Mouse (Mus musculus): ENCODE measurements around the gene Tsnaxip1.

Gene Tsnaxip1

DNA sequence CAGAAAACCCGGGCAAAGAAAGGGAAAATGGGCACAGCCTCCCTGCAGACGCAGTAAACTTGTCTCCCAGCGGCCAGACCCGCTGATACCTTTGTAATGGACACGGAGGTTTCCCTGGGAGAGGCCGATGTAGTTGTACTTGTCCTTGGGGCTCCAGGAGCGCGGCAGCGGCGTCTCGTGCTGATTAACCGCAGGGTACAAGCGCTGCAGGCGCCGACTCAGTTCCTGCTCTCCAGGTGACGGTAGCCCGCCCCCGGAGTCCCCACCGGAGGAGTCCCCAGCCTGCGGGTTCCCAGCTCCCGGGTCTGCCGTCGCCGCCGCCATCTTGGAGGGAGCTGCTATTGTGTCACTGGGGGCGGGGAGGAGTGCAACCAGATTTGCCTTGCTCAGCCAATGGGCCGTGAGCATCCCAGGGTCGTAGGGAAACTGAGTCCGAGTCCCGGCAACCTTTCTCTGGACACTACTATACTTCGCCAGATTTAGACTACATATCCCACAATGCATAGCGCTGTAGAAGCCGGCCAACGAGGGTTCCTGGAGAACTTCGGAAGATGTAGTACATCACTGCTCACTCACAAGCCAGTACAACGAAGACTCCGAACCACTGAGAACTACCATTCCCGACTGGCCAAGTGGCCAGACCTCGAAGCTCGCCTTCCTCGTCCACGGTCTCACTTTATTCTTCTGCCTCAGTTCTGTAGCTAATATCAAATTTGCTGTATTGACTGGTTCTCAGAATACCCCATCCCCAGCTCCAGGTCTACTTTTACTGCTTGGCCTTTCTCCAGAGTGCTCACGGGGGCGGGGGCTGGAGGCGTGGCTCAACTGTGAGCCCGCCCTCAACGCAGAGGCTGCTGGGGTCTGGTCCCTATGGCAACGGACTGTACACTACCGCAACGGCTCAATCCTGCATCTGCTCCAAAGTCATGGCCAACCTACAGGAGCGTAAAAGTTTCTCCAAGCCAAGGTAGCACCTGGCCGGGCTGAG lies at the start of gene Tsnaxip1, which contains the start of gene Ranbp10:
TSS of gene Tsnaxip1 (plus strand) at position 871 of the 988 bp plus-strand sequence.
TSS of gene Ranbp10 (minus strand) at position 490 of the 988 bp plus-strand sequence.
- peak; percentile 99 for DNase-seq (ENCODE audit: low spot score)

GRCm38 (mm10) chr8:105777833-105778232 lies 49.7 kb upstream of the Tsnaxip1 start:
- no peak for DNase-seq (ENCODE audit: low spot score)

GRCm38 (mm10) chr8:105780298-105780697 lies 47.2 kb upstream of the Tsnaxip1 start:
- DNase-seq (ENCODE audit: low spot score), result no peak

- peak; percentile 71 for DNase-seq (ENCODE audit: low spot score)
These were observed 39.3 kb upstream of the Tsnaxip1 start for GRCm38 (mm10) chr8:105788241-105788640.

- DNase-seq (ENCODE audit: low spot score), result no peak
These were observed 38.6 kb upstream of the Tsnaxip1 start for GRCm38 (mm10) chr8:105788927-105789326.

DNA sequence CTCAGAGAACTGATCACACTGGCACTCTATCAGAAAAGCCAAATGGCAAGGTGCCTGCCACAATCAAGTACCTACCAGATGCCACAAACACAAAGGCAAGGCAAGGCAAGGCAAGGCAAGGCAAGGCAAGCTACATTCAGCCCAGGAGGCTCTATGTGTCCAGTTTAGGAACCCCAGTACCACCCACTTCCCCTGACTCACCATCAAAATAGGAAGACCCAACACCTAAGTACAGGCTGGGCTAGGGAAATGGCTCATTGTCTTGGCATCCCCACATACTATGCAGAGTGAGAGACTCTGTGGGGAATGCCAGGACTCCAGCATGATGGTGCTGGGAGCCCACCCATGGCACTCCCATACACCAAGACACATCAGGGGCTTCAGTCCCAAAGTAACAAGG lies 37.9 kb upstream of the Tsnaxip1 start:
- no peak for DNase-seq (ENCODE audit: low spot score)

DNA sequence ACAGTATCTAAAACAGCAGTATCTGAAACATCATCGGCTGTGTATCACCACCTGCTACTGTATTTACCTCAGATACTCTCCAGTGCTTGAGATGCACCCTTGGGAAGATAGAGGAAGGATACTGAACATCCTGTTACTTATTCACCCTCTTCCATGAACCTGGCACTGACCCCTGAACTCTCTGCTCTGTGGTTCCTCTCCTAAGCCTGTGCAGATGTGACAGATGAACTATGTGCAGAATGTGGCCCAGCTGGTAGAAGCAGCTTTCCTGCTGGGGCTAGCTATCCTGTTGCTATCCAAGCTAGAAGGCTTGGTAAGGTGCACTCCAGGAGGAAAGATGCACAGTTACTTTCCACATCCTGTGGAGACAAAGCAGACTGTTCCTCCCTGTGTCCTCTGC lies 34.2 kb upstream of the Tsnaxip1 start:
- no peak for DNase-seq (ENCODE audit: low spot score)

DNA sequence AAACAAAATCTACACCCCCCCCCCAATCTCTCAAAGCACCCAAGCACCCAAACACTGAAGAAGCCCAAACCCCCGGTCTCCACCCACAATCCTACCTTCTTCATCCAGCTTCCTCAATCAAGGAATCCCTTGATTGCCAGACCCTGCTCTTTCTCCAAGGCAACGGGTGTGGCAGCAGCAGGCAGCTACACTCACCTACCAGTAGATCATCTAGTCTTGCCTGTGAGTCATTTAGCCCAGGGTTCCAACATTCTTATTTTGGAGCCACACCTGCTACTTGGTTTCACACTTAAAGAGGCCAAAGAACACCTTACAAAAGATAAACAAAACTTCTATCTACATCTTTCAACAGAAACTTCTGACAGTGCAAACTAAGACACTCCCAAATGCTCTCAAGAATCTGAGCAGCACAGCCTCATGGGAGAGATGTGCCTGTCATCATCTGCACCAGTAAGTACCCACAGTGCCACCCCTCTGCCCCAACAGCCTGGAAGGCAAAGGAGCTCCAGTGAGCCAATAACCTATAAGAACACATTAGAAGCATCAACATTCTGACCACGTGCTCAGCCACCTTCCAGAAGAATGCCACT lies 33.4 kb upstream of the Tsnaxip1 start:
- no peak for DNase-seq (ENCODE audit: low spot score)

GRCm38 (mm10) chr8:105795785-105796184 lies 31.7 kb upstream of the Tsnaxip1 start:
- no peak for DNase-seq (ENCODE audit: low spot score)

- no peak for DNase-seq (ENCODE audit: low spot score)
These were observed 29.1 kb upstream of the Tsnaxip1 start for GRCm38 (mm10) chr8:105798408-105798807.

DNA sequence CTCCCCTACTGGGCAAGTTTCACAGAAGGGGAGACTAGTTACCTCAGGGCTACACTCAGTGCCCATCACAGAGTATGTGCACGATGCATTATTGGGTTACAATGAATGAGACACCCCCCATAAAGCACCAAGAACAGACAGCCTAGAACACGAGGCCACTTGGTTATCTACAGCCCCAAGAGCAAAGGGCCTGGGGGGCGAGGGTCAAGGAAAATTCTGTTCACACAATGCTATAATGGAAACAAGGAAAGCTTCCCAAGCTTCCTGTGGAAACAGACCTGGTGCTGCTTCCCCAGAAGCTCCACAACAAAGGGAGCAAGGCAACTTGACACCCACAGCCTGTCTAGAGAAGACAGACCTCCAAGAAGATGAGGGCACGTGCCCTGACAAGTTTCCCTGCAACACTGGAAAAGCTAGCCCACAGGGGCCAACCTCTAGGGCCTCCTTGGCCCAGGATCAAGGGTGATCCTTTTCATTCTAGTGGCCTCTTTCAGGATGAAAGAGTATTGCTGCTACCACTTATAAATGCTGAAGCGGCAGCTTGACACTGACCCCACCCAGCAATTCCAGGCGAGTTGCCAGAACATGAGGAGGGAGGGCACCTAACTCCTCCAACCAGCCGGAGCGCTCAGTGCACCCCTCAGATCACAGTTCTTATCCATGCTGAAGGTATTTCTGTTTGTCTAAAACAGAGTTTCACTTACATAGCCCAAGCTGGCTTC lies 28.3 kb upstream of the Tsnaxip1 start:
- DNase-seq (ENCODE audit: low spot score), result no peak

GRCm38 (mm10) chr8:105801153-105801904 lies 26.2 kb upstream of the Tsnaxip1 start:
- no peak for DNase-seq (ENCODE audit: low spot score)

DNA sequence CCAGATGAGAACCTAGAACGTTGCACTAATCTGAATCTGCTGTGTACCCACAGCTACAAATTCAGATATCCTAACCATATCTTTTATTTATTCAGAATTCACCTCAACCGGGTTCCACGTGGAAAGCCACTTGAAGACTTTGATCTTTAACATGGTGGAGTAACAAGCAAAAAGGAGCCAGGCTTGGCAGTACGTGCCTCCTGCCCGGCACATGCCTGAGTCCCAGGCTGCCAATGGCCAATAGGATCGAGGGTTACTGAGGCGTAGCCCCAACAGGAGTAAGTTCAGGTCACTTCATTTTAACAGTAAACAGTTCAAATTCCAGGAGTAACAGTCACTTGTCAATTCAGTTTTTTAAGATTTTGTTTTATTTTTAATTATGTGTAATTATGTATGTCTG lies 22.7 kb upstream of the Tsnaxip1 start:
- DNase-seq (ENCODE audit: low spot score), result no peak

DNA sequence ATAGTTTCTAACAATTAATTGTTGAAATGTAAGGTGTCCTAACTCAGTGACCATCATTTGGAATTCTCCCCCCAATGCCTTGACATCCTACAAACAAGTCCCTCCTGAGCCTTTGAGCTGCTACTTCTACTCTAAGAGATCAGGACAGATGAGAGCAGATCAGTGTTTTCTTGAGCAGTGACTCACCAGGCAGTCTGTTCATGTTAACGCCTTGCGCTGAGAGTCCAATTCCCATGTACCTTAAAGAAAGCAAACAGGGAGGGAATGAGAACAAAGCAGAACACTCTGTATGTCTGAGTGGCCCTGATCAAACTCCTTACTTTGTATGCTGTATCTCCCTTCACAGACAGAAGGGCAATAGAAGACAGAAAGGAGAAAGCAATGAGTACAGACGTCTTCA lies 22.2 kb upstream of the Tsnaxip1 start:
- no peak for DNase-seq (ENCODE audit: low spot score)

DNA sequence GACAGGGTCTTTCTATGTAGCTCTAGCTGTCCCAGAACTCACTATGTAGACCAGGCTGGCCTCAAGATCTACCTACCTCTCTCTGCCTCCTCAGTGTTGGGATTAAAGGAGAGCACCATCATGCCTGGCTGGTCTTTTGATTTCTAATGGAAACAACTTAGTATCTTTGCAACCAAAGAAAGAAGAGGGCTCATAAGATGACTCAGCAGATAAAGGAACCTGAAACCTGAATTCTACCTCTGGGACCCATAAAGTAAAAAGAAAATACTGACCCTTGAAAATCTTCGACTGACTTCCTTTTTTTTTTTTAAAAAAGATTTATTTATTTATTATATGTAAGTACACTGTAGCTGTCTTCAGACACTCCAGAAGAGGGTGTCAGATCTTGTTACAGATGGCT lies 21.6 kb upstream of the Tsnaxip1 start:
- DNase-seq (ENCODE audit: low spot score), result no peak

DNA sequence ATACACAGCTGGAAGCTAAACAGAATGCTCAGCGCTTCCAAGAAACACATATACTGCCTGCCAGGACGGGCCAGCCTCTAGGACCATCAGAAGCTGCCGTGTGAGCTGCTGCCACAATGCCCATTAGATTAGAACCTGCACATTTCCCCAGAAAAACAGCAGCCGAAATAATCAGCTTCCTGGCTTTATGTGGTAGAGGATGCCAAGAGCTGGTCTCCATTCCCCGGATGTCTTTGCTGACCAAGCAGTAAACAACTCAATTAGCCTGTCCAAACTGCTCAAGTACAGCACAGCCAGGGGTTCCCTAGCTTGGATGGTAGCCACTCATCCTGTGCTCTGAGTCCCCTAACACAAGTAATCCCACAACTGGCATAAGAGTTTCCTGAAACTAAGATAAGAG lies 19.8 kb upstream of the Tsnaxip1 start:
- DNase-seq (ENCODE audit: low spot score), result no peak

- DNase-seq (ENCODE audit: low spot score), result no peak
These were observed 19.1 kb upstream of the Tsnaxip1 start for GRCm38 (mm10) chr8:105808480-105808879.

DNA sequence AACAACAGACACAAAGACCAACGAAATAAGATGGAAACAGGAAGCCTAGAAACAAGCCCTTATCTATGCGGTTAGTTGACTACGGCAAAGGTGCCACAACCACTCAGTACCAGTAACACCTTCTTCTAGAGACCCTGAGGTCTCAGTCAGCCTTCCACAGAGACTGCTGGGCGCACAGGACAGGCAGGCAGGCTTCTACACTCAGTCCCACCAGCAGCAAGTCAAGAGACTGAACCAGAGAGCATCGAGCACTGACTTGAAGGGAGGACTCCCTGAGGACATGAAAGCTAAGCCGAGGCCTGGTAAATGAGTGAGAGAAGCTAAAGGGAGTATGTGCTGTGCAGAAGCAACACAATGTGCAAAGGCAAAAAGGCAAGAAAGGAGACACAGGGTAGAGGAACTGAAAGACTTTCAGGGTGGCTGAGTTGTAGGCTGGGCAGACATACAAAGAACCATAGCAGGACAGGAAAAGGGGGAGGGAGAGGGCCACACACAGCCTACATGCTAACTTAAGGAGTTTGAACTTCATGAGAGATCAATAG lies 17.2 kb upstream of the Tsnaxip1 start:
- DNase-seq (ENCODE audit: low spot score), result no peak

GRCm38 (mm10) chr8:105811061-105811460 lies 16.5 kb upstream of the Tsnaxip1 start:
- DNase-seq (ENCODE audit: low spot score), result no peak

DNA sequence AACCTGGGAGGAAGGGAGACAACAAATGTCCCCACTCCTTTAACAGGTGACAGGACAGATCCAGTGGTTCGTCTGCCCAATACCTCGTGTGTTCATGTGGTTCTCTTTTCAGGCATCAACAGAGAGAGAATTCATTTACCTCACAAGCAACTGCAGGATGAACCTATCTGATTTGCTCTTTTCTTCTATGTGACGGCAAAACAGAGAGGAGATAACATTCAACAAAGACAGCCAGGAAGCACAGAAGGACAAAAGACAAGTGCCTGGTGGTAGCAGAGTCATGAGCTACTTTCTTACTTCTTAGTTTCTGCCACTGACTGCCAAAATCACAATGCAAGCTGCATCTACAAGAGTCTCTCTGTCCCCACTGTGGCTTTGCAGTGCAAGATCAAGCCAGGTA lies 16.0 kb upstream of the Tsnaxip1 start:
- no peak for DNase-seq (ENCODE audit: low spot score)

GRCm38 (mm10) chr8:105812511-105812910 lies 15.0 kb upstream of the Tsnaxip1 start:
- no peak for DNase-seq (ENCODE audit: low spot score)

DNA sequence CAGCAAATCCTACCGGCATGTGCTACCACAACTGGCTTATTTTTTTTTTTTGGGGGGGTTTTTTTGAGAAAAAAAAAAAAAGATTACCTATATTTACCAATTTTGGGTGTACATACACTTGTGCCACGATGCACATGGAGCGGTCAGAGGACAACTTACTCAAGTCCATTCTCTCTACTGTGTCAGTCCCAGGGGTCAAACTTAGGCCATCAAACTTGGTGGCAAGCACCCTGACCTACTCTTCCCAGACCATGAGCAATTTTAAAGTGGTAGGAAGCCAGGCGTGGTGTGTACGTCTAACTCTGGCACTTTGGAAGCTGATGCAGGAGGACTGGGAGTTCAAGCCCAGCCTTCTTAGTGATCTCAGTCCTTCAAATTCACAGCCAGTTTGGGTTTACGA lies 14.3 kb upstream of the Tsnaxip1 start:
- DNase-seq (ENCODE audit: low spot score), result no peak

All from retina, embryonic 14.5 days (tissue).